Mouse (Mus musculus) erythroid progenitor cell, adult 5-6 weeks (primary cell): ENCODE data around the gene Pramel1. TPM values are rescaled to one million over a fixed set of nuclear protein-coding genes. Genes with fewer than 3 reads are reported as not detected.
A peak's percentile ranks its signal among the peaks of the same experiment; 100 is the strongest.
"Not testable (repeated sequence)": the region's sequence is repeated elsewhere in the genome, so short reads cannot be mapped to it uniquely, and the experiment has no call there.

Source experiments
- ATAC-seq: replicated peaks from 2 replicates; pipeline ENCODE4 v1.8.0; 2016; ENCODE audit warnings: moderate number of reproducible peaks, mild to moderate bottlenecking, moderate TSS enrichment, inconsistent platforms; ENCODE audit not compliant: poor library complexity, low FRiP score, severe bottlenecking
- total RNA-seq, 2 experiments: library from RNA; stranded (forward) in 1 of 2; stranded (reverse) in 1 of 2; fragments of 150-400 nt in 1 of 2; fragments of 186-747, 209-891 nt in 1 of 2; gene quantifications; 2 replicates each; pipeline versions ENCODE4 v1.2.3 to v1.2.4; 2015 to 2017; ENCODE audit warnings: low replicate concordance in 2 of 2

The Pramel1 gene
- total RNA-seq (2015; ENCODE audit: low replicate concordance) (not detected in 2 replicates), total RNA-seq (2017; ENCODE audit: low replicate concordance) (not detected in 2 replicates)

DNA sequence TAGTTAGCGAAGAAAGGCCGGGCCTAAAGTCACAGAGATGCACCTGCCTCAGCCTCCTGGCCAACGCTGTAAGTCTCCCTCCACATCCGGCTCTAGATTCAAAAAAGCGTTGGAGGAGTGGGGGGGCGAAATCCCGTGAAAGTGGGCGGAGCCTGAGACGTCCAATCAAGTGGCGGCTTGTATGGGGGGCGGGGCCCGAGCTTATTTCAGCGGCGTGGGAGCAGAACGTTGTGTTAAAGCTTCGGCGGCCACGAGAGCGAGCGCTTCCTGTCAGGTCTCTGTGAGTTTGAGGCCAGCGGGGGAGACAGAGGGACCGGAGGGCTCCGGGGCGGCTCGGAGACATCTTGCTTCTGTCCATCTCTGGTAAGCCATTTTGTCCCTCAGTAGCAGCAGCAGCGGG is at the start of gene Pramel1:
Pramel1 (plus strand) TSS at position 248 of the 400 bp plus-strand sequence.
- no peak for ATAC-seq

DNA sequence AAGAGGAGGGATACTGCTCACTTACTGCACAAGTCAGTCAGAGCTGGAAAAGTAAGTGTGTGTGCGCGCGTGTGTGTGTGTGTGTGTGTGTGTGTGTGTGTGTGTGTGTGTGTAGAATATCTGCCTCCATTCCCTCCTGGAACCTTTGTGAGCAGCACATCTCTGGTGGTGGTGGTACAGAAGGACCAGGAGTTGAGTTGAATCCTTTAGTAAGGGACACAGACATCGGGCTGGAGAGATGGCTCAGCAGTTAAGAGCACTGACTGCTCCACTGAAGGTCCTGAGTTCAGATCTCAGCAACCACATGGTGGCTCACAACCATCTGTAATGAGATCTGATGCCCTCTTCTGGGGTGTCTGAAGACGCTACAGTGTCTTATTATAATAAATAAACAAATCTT is 48.7 kb upstream of the Pramel1 start:
- ATAC-seq, result not testable (repeated sequence)

DNA sequence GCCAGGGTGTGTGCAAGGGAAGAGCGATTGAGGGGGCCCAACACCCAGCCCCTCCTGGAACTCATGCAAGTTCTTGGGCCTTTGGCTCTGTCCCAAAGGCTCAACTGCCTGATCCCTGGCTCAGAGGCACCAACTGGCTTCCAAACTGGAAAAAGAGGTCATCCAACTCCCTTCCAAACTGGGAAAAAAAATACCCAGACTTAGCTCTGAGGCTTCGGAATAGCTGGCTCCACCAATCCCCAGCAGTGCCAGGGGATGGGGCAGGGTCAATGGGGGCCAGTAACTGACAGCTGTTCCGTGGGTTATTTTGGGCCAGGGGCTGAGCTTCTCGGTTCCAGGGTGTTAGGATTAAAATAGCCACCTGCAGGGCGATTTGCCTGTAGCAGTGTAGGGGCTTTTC is 45.5 kb upstream of the Pramel1 start:
- 0 out of 2 replicates have a peak, but pooled peaks have one; percentile 26 for ATAC-seq

DNA sequence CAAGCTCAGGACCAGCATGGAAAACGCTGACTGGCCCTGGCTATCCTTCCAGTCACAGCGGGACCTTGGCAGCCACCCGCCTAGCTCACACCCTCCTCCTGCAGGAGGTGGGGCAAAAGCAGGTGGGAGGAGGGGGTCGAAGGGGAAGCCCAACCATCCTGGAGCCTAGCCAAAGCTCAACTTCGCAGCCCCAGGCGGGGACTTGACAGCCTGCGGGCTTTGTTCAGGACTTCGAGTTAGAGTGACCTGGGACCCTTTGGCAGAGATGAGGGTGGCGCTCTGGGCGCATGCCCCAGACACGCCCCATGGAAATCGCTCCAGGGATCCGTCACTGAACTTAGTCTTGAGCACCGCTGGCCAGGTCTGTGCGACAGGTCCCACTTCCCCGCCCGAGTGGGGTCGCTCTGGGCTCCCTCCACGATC is 44.7 kb upstream of the Pramel1 start, which contains the start of gene Lrrc38:
Lrrc38 (plus strand) TSS at position 274 of the 423 bp plus-strand sequence.
- no peak for ATAC-seq

DNA sequence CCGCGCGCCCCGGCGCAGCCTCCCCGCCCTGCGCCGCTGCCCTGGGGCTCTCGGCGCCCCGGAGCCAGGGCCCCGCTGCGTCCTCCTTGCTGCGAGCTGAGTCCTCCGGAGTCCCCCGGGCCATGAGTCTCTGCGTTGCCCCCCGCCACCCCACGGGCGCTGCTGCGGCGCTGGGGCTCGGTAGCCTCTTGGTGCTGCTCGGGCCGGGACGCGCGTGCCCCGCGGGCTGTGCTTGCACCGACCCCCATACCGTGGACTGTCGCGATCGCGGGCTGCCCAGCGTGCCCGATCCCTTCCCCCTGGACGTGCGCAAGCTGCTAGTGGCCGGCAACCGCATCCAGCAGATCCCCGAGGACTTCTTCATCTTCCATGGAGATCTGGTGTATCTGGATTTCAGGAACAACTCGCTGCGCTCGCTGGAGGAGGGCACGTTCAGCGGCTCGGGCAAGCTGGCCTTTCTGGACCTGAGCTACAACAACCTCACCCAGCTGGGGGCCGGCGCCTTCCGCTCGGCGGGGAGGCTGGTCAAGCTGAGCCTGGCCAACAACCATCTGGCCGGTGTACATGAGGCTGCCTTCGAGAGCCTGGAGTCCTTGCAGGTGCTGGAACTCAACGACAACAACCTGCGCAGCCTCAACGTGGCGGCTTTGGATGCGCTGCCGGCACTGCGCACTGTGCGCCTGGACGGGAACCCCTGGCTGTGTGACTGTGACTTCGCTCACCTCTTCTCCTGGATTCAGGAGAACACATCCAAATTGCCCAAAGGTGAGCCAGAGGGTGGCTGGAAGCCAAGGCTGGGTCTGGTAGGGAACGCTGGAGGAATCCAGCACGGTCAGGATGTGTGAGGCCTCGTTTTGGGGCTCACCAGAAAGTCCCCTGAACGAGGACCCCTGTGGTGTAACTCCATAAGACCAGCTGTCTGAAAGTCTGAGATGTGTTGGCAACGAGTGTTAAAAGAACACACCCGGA is 43.9 kb upstream of the Pramel1 start:
- ATAC-seq, result no peak

DNA sequence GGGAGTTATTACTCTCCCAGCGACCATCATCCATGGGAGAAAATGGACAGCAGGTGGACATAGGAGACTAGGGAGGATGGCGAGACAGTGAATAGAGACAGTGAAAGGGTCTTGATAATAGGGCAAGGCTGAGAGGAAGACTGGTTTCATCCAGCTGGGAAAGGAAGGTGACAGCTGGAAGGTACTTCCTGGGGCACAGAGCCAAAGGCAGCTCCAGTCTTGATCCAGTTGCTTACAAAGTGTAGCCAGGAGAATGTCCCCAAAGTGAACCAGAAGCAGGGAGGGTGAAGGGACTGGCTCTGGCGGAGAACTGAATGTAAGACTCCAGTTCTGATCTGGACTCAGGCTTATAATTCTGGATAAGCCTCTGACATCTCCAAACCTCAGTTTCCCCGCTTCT is 41.9 kb upstream of the Pramel1 start:
- no peak for ATAC-seq

DNA sequence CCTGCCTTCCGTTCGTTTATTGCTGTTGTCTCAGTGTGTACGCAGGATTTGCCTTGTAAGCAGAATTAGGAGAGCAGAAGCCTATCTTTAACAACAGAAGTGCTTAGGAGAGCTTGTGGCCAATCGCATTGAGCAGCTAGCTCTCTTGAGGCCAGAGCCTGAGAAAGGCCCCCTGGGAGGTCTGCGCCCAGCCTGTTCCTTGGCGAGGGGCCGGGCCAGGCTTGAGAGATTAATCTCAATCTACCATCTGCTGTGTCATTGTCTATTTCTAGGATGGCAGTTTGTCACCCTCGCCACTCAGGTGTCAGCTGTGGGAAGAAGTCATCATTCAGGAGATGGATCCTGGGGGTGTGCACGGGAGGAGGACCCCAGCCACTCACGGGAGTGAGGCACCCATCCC is 32.7 kb upstream of the Pramel1 start:
- no peak for ATAC-seq

DNA sequence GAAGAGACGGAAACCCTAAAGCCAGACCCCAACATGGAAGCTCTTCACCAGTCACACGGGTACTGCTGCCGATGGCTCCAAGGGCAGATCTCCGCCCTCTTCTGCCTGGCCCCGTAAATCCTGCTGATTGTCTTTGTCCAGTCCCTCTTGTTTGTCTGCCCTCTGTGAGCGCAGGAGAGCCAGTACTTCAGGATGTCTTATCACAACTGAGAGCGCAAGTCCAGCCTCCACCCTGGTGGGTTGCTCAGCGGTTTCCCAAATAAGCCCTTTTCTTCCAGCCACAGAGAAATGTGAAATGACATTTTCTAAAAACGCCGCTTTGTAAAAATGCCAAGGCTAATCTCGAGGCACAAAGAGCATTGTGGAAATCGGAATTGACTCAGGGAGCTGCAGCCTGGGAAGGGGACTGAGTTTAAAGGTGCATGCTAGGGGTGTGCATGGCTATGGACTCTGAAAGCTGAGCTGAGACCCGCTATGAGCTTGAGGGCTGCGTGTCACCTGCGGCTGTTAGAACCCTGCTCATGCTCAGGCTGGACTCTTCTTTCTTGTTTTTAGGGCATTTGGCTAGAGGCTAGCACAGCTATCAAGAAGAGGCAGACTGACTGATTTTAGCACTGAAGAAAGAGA is 27.7 kb upstream of the Pramel1 start:
- ATAC-seq, result no peak

DNA sequence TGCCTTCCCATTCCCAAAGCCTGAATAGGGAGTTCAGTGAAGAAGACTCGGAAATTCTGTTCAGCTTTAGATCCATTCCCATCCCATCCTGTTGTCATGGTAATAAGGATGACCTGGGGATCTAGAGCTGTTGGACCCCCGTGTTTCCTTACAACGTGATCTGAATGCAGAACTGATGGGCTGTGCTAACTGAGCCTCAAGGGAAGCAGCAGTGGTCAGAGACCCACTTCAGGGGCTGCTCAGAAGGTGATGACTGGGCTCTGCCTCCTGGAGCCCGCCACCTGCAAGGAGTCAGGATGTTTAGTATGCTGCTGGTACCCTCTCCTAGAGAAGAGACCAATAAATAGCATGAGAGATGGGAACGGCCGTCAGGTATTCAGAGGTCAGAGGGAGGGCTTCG is 14.7 kb upstream of the Pramel1 start:
- ATAC-seq, result no peak

DNA sequence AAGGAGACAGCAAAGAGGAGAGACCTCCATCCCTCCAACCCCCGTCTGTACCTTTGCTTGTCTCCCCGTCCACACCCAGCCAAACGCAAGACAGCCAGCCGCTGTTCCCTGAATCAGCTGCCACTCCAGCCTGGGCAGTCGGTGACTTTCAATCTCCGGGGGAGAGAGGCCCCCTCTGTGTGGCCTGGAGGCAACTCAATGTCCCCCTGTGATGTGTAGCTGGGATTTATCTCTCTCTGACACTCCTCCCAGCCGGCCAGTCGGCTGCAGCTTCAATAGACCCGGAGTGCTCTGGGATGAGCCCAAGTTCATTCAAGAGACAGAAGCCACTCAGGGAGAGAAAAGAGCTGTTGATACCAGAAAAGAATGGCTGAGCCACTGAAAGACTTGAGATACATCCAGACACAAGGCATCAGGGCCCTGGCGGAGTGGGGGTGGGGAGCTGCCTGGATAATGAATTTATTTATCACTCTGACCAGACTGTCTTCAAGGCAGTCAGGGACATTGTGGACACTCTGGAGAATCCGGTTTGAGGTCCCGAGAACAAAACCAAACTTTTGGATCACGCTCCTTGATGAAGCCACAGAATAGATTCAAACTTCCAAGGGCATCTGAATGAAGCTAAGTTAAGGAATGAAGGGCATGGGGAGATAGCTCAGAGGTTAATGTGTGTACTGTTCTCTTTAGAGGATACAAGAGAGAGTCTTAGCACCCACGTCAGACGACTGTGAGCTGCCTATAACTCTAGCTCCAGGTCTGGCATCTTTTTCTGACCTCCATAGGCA is 14.1 kb upstream of the Pramel1 start:
- ATAC-seq, result no peak

DNA sequence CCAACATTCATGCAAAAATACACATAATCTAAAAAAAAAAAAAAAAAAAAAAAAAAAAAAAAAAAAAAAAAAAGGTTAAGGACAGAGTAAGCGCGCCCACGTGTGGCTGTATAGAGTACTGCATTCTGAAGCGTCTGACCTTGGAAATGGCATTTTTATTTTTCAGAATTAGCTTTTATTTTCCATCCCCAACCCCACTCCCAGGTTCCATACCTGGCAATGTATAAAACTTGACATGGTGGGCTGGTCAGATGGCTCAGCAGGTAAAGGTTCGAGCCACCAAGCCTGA is 13.6 kb upstream of the Pramel1 start:
- no peak for ATAC-seq

DNA sequence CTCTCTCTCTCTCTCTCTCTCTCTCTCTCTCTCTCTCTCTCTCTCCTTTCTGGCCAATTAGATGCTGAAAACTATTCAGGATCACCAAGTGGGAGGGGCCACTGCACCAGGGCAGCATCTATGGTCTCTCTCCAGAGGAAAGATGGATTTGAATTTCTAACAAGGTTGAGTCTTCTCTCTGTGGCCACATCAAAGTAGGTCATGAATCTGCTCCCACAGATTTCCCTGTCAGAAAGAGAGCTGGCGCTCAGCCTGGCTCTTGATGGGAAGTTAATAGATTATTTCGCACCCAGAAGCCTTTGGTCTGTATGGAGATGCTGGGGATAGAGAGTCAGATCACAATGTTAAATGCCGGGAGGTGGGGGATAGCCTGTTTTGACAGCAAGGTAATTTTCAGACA is 12.1 kb upstream of the Pramel1 start:
- no peak for ATAC-seq

DNA sequence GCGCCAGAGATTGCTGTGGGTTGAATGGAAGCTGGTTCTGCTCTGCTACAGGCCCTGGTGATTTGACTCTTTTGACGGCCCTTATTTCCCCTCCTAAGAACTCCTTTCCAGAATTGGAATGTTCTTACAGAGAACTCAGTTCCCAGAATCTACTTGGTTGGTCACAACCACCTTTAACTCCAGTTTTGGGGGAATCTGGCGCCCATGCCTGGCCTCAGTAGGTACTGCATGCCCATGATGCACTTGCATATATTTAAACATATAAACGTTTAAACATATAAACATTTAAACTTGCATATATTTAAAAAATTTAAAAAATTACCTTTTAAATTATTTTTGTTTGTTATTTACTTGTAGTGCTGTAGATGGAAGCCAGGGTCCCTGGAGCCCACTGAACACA is 10.6 kb upstream of the Pramel1 start:
- no peak for ATAC-seq

DNA sequence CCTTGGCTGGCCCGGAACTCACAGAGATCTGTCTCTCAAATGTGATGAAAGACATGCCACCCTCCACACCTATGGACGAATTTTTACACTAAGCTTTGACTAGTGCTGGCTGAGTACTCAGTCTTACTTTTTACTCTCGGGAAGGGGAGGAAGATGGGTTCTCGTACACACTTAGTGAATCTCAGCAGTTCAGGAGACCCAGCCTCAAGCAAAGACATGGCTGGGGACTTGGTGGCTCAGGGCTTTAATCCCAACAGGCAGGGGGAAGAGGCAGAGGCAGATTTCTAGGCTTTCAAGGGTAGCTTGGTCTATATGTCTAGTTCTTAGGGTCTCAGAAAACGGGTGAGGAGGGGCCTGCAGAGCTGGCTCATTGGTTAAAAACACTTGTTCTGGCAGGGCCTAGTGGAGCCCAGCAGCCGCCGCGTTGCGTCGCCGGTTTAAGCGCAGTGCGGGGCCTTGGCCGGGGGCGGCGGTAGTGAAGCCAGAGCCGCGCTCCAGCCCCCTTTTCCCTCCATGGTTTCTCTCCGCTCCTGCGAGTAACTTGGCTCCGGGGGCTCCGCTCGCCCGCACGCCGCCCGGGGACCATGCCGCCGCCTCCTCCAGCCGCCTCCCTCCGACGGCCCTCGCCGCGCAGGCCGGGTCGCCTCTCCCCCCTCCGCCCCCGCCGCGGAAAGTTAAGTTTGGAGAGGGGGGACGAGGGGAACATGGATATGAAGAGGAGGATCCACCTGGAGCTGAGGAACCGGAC is 5.1 kb upstream of the Pramel1 start:
- ATAC-seq, result peak; percentile 49; the same call in 1 of the 2 replicates

DNA sequence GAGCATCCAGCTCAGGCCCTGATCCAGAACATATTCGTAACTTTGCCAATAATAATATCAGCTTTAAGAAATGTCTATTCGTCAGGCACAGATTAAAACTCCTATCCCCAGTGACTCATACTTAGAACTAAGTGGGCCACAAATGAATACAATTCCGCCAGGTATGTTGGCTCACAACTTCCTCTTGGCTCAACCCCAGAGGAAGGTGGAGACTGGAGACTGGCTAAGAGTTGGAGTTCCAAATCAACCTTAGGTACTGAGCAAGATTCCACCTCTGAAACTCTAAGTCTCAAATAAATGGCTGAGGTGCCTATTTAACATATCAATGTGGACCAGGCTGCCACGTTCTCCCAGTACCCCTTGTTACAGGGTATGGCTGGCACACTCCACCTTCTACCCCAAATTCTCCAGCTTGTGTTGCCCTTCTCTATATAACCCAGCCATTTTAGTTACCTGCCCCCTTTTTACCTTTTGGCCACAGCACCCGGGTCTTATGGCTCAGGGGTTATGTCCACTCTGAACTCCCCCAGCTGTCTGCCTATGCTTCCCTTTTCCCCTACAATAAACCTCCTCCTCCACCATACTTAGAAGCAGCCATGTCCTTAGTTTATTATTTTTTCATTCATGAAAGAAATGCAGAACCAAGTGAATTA is 17.5 kb downstream of the Pramel1 start:
- ATAC-seq, result no peak

DNA sequence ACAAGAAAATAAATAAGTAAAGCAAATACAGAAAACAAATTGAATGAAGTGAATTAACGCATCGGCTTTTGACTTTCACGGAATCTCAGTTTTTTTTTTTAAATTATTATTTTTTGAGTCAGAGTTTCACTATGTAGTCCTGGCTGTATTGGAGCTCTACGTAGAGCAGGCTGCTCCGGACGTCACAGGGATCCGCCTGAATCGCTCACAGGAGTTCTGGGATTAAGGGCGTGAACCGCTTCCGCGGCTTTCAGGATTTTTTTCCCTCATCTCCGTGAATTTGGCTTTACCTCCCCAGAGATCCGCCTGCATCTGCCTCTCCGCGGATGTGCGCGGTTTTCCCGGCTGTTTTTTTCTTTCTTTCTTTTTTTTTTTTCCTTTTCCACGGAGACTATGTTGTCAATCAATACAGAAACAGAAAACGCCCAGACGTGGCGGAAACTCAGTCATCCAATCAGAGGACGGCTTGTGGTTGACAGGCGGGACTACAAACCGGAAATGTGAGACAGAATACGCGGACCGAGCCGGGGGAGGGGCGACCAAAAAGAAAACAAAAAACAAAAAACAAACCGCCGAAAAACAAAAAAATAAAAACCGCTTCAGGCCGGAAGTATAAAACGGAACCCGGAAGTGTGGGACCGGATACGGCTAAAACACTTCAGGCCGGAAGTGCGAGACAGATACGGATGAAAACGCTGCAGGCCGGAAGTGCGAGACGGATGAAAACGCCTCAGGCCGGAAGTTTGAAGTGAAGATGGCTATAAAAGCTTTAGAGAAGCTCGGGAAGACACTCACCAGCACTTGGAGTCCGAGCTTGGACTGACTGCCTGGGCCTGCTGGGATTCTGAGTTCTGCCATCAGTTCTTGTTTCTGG is 18.2 kb downstream of the Pramel1 start, which contains the start of gene Pramef8:
Pramef8 (plus strand) TSS at position 208 of the 874 bp plus-strand sequence.
- peak; percentile 99 for ATAC-seq

DNA sequence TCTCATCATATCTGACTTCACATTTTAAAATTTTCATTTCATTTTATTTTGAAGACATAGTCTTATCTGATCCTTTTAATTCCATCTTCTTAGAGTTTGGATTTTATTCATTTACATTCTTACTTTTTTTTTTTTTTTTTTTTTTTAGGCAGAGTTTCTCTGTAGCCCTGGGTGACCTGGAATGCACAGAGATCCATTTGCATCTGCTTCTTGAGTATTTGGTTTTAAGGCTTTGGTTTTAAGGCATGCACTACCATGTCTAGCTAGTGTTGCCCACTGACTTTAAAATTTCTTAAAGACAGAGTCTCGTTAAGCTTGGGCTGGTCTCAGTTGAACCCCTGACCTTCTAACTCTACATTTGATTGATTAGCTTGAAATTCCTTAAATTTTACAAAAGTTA is 19.4 kb downstream of the Pramel1 start:
- ATAC-seq, result no peak

DNA sequence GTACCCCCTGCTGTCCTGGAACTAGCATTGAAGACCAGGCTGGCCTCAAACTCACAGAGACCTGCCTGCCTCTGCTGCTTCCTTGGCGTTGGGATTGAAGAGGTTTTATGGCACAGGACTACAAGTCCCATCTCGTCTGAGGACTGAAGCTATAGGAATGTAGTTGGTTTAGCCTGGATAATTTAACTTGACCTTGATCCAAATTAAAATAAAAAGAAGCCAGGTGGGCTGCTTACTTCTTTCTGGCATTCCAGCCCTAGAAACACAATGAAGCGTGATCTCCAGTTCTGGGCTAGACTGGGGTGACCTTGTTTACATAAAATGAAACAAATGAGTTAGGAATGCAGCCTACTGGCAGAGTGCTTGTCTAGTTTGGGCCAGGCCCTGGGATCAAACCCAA is 19.9 kb downstream of the Pramel1 start:
- no peak for ATAC-seq
